Mouse (Mus musculus): ENCODE results near the gene Efcab14.

DNA sequence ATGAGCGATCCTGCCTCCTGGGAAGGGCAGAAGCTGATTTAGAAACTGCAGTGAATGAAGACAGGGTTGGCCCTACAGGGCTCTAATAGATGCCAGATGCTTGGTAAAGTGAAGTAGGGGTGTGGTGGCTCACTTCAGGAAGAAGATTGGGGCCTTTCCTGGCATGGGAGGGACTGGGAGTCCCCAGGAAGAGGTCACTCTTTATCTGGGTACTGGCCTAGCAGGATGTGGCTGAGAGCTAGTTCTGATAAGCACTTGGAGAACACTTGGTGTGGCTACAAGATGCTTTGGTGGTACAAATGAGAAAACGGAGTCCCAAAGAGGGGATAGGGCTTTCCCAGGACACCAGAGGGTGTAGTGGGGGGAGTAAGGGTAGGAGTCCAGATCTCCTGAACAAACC is 86.6 kb downstream of the Efcab14 start:
- TF ChIP-seq POLR2A (IDR thresholded peaks at IDR 0.05; ENCODE audit: borderline replicate concordance, low read depth, low read length) (no peak), CTCF (IDR thresholded peaks at IDR 0.05; ENCODE audit: low read depth, low read length) (no peak)
